Mouse (Mus musculus): Measurements from ENCODE around the gene Pgm3. TPM values are rescaled to one million over a fixed set of nuclear protein-coding genes. Genes with fewer than 3 reads are reported as not detected.

Pgm3 gene
- polyA plus RNA-seq, 1 experiment from 2014 or later: 6.5 TPM

- Histone ChIP-seq H3K27ac (no peak overlapping the region), H3K79me2 (ENCODE audit: inconsistent target) (no peaks in the 10 kb centered on the region; the same call in 1 of the 2 replicates), H3K36me3 (ENCODE audit: inconsistent target) (no peaks in the 10 kb centered on the region), H3K4me3 (ENCODE audit: inconsistent target) (no peak overlapping the region)
- WGBS (ENCODE audit: missing documents): 95% methylated on average over 6 of the region's 6 CpGs
These were observed 3.5 kb upstream of the Pgm3 start for GRCm38 (mm10) chr9:86575178-86575577.

DNA sequence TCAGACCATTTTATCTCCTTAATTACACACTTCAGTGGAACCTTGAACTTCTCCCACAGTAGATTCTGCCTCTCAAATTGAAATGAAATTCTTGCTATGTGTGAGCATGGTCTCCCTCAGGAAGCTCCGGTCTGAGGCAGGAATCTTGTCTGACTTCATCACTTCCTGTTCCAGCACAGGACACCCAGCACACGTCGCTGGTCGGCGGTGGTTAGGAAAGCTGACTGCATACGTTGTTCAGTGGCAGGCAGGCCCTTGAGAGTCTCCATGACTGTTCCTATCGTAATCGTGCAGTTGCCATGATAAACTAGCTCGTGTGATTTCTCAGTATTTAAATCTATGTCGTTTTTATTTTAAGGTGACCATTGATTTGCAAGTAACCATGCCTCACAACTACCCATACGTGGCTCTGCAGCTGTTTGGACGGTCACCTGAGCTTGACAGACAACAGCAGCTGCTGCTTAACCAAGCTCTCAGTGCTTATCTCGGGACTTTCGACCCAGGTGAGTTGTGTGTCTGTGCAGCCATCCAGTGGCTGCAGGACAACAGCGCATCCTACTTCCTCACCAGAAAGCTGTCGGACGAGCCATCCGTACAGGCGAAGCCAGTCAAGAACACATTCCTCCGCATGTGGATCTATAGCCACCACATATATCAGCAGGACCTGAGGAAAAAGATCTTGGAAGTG is 2.1 kb upstream of the Pgm3 start:
- Histone ChIP-seq H3K79me2 (ENCODE audit: inconsistent target) (no peaks in the 10 kb centered on the region; the same call in 1 of the 2 replicates), H3K4me3 (ENCODE audit: inconsistent target) (no peak overlapping the region), H3K36me3 (ENCODE audit: inconsistent target) (peaks cover 8% of the 10 kb centered on the region; the same call in 1 of the 2 replicates), H3K27ac (no peak overlapping the region)
- WGBS (ENCODE audit: missing documents): 64% methylated on average over 20 of the region's 20 CpGs

DNA sequence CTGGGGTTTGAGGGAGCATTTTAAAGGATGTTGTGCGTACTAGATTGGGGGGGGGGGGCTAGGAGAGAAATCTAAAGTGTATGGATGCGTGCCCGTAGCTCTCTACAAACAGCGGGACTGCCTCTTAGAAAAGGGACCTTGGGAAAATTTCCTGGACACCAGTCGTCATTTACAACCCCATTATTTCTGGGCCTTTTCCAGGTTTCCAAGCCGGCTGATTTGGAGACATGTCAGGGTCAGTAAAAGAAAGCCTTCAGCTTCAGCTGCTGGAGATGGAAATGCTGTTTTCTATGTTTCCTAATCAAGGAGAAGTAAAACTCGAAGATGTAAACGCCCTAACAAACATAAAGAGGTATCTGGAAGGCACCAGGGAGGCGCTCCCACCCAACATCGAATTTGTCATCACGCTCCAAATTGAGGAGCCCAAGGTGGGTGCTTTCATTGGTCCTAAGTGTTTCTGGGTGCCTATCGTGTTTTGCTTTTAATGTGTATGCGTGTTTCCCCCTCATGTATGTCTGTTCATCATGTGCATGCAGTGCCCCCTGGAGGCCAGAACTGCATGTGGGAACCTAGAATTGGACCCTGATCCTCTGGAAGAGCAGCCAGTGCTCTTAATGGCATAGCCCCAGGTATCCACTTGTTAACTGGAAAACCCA is 1.1 kb upstream of the Pgm3 start:
- H3K4me3 ChIP-seq (ENCODE audit: inconsistent target): peak overlapping the region; percentile 43
- no peak overlapping the region for H3K27ac ChIP-seq
- WGBS (ENCODE audit: missing documents): 5% methylated on average over 13 of the region's 13 CpGs
- H3K79me2 ChIP-seq (ENCODE audit: inconsistent target): no peaks in the 10 kb centered on the region; the same call in 1 of the 2 replicates
- peaks cover 12% of the 10 kb centered on the region; the same call in 1 of the 2 replicates for H3K36me3 ChIP-seq (ENCODE audit: inconsistent target)

DNA sequence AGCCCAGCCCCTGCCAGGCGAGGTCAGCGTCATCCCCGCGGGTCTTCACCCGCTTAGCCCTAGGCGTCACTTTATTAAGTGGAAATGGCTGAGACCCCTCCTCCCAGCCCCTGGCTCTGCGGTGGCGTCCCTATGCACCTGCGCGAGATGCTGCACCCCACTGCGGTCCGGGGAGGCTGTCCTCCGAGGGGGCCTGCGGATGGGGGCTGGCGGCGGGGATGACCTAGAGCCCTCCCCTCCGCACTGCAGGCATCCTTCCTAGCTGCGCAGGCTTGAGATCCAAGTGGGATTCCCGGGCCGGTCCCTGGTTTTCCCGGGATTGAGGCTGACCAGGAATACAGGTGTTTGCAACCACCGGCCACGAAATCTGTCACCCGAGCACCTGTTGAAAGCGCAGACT is 554 bp upstream of the Pgm3 start:
- peaks cover 12% of the 10 kb centered on the region; the same call in 1 of the 2 replicates for H3K36me3 ChIP-seq (ENCODE audit: inconsistent target)
- WGBS (ENCODE audit: missing documents): 1% methylated on average over 25 of the region's 25 CpGs

GRCm38 (mm10) chr9:86570946-86571345 is 696 bp downstream of the Pgm3 start:
- no peak overlapping the region for H3K27ac ChIP-seq

More for the DNA sequence above, 554 bp upstream of the Pgm3 start:
- no peak overlapping the region for H3K27ac ChIP-seq
- H3K4me3 ChIP-seq (ENCODE audit: inconsistent target): peak overlapping the region; percentile 43
- no peaks in the 10 kb centered on the region; the same call in 1 of the 2 replicates for H3K79me2 ChIP-seq (ENCODE audit: inconsistent target)

GRCm38 (mm10) chr9:86570261-86570890 is 1.3 kb downstream of the Pgm3 start:
- H3K4me3 ChIP-seq (ENCODE audit: inconsistent target): peak overlapping the region; percentile 62; the same call in 1 of the 2 replicates
- H3K27ac ChIP-seq: no peak overlapping the region
- WGBS (ENCODE audit: missing documents): 91% methylated on average over 10 of the region's 10 CpGs
- peaks cover 17% of the 10 kb centered on the region; the same call in 1 of the 2 replicates for H3K36me3 ChIP-seq (ENCODE audit: inconsistent target)
- no peaks in the 10 kb centered on the region; the same call in 1 of the 2 replicates for H3K79me2 ChIP-seq (ENCODE audit: inconsistent target)

More at GRCm38 (mm10) chr9:86570946-86571345, 696 bp downstream of the Pgm3 start:
- peak overlapping the region; percentile 62 for H3K4me3 ChIP-seq (ENCODE audit: inconsistent target)
- H3K36me3 ChIP-seq (ENCODE audit: inconsistent target): peaks cover 16% of the 10 kb centered on the region; the same call in 1 of the 2 replicates
- no peaks in the 10 kb centered on the region; the same call in 1 of the 2 replicates for H3K79me2 ChIP-seq (ENCODE audit: inconsistent target)
- WGBS (ENCODE audit: missing documents): 29% methylated on average over 8 of the region's 8 CpGs

DNA sequence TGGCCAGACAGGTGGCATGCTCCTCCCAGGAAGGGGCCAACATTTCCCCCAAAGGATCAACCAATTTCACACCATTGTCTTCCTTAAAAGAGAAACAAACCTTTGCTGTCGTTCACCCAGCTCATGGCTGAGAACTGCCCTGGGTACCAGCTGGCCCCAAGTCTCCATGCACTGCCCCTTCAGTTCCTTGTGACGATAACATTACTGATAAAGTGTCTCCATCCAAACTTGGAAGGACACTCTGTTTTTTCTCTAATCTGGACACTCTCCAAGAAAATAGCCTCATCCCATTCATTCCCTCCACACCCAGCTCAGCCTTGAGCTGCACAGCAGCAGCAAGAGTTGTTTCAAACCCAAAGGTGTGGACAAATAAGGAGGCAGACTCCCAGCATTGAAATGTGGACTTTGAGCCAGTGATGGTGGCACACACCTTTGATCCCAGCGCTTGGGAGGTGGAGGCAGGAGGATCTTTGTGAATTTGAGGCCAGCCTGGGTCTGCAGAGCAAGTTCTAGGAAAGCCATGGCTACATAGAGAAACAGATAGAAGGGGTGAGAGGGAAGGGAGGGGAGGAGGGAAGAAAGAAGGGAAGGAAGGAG is 2.2 kb downstream of the Pgm3 start:
- 90% methylated on average over 3 of the region's 3 CpGs for WGBS (ENCODE audit: missing documents)
- Histone ChIP-seq H3K4me3 (ENCODE audit: inconsistent target) (no peak overlapping the region), H3K36me3 (ENCODE audit: inconsistent target) (peaks cover 26% of the 10 kb centered on the region)

GRCm38 (mm10) chr9:86560543-86560942 is 11.1 kb downstream of the Pgm3 start:
- H3K79me2 ChIP-seq (ENCODE audit: inconsistent target): no peaks in the 10 kb centered on the region
- H3K27ac ChIP-seq: no peak overlapping the region
- H3K4me3 ChIP-seq (ENCODE audit: inconsistent target): no peak overlapping the region
- H3K36me3 ChIP-seq (ENCODE audit: inconsistent target): peaks cover 52% of the 10 kb centered on the region
- 82% methylated on average over 3 of the region's 3 CpGs for WGBS (ENCODE audit: missing documents)

More for the DNA sequence above, 2.2 kb downstream of the Pgm3 start:
- Histone ChIP-seq H3K27ac (no peak overlapping the region), H3K79me2 (ENCODE audit: inconsistent target) (no peaks in the 10 kb centered on the region; the same call in 1 of the 2 replicates)

GRCm38 (mm10) chr9:86554641-86555040 is 17.0 kb downstream of the Pgm3 start:
- no peak overlapping the region for H3K27ac ChIP-seq
- peaks cover 69% of the 10 kb centered on the region for H3K36me3 ChIP-seq (ENCODE audit: inconsistent target)
- WGBS (ENCODE audit: missing documents): 98% methylated on average over 4 of the region's 4 CpGs

DNA sequence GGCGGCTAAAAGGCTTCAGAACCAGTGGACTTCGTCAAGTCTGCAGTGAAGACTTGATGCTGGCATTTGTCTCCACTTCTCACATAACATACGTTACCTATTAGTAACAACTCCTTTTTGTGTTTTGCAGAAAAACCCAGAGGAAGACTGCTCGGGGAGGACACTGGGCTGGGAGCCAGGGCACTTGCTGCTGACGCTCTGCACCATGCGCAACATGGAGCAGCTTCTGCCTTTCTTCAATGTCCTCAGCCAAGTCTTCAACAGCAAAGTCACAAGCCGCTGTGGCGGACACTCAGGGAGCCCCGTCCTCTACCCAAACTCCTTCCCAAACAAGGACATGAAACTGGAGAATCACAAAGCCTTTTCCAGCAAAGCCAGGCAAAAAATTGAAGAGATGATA is 17.8 kb downstream of the Pgm3 start:
- 91% methylated on average over 9 of the region's 9 CpGs for WGBS (ENCODE audit: missing documents)
- Histone ChIP-seq H3K79me2 (ENCODE audit: inconsistent target) (no peaks in the 10 kb centered on the region), H3K36me3 (ENCODE audit: inconsistent target) (peaks cover 71% of the 10 kb centered on the region)

More at GRCm38 (mm10) chr9:86554641-86555040, 17.0 kb downstream of the Pgm3 start:
- Histone ChIP-seq H3K4me3 (ENCODE audit: inconsistent target) (no peak overlapping the region), H3K79me2 (ENCODE audit: inconsistent target) (no peaks in the 10 kb centered on the region)

GRCm38 (mm10) chr9:86550717-86551116 is 20.9 kb downstream of the Pgm3 start:
- WGBS (ENCODE audit: missing documents): 96% methylated on average over 3 of the region's 3 CpGs
- Histone ChIP-seq H3K36me3 (ENCODE audit: inconsistent target) (peaks cover 72% of the 10 kb centered on the region), H3K27ac (no peak overlapping the region), H3K4me3 (ENCODE audit: inconsistent target) (no peak overlapping the region), H3K79me2 (ENCODE audit: inconsistent target) (no peaks in the 10 kb centered on the region)

More for the DNA sequence above, 17.8 kb downstream of the Pgm3 start:
- Histone ChIP-seq H3K4me3 (ENCODE audit: inconsistent target) (no peak overlapping the region), H3K27ac (no peak overlapping the region)

GRCm38 (mm10) chr9:86549637-86550162 is 21.9 kb downstream of the Pgm3 start:
- H3K36me3 ChIP-seq (ENCODE audit: inconsistent target): peaks cover 61% of the 10 kb centered on the region
- H3K79me2 ChIP-seq (ENCODE audit: inconsistent target): no peaks in the 10 kb centered on the region
- H3K27ac ChIP-seq: no peak overlapping the region
- H3K4me3 ChIP-seq (ENCODE audit: inconsistent target): no peak overlapping the region
- 95% methylated on average over 5 of the region's 5 CpGs for WGBS (ENCODE audit: missing documents)

DNA sequence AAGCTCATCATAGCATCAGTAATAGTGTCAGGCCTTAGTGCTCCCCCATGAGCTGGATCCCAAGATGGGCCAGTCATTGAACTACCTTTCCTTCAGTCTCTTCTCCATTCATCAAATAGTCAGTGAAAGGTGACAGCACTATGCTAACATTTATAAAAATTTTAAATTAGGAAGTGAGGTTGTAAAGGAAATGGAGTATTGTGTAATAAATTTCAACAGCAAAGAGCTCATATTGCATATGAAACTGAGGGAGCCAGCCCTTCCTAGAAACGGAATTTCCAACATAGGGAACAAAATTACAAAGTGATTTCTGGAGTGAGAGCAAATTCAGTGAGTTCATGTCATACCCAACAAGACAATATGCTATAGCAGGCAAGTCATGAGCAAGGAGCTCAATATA is 27.1 kb downstream of the Pgm3 start:
- 0% methylated on average over 1 of the region's 1 CpGs for WGBS (ENCODE audit: missing documents)
- Histone ChIP-seq H3K4me3 (ENCODE audit: inconsistent target) (no peak overlapping the region), H3K36me3 (ENCODE audit: inconsistent target) (peaks cover 35% of the 10 kb centered on the region), H3K79me2 (ENCODE audit: inconsistent target) (no peaks in the 10 kb centered on the region), H3K27ac (peak overlapping the region; percentile 17; the same call in 1 of the 2 replicates)

- Histone ChIP-seq H3K27ac (no peak overlapping the region), H3K4me3 (ENCODE audit: inconsistent target) (no peak overlapping the region), H3K79me2 (ENCODE audit: inconsistent target) (no peaks in the 10 kb centered on the region), H3K36me3 (ENCODE audit: inconsistent target) (peaks cover 27% of the 10 kb centered on the region)
- 86% methylated on average over 3 of the region's 3 CpGs for WGBS (ENCODE audit: missing documents)
These were observed 28.2 kb downstream of the Pgm3 start for GRCm38 (mm10) chr9:86543451-86543850.
